In genomic region chr8:107324142-107324541, GRCm38 (mm10) we compare ENCODE assay signal across 8 mouse cellular contexts. TPM values are rescaled to one million over a fixed set of nuclear protein-coding genes. Genes with fewer than 3 reads are reported as not detected.
DNase-seq lines count a peak whose midpoint lies in the region; ATAC-seq and TF ChIP-seq lines count a peak whose summit lies in the region.

No protein-coding gene starts in this region.

- H3K9ac ChIP-seq in kidney, embryonic 16.5 days (replicated peaks; ENCODE audit: low read length) = no peak overlapping the region
- no peak overlapping the region for H3K9ac ChIP-seq in liver, adult 2 months (ENCODE audit: low read depth, low read length)

- no peak for TF ChIP-seq POLR2A in liver, adult 2 months (IDR thresholded peaks at IDR 0.05; ENCODE audit: extremely low read depth, insufficient read depth, low read length)

- H3K27me3 ChIP-seq in kidney, embryonic 16.5 days (ENCODE audit: insufficient read depth, low read length) = no peaks in the 10 kb centered on the region
- H3K27me3 ChIP-seq in liver, adult 2 months (ENCODE audit: control insufficient read depth, insufficient read depth, low read length) = no peaks in the 10 kb centered on the region

- no peaks in the 10 kb centered on the region for H3K36me3 ChIP-seq in kidney, embryonic 16.5 days (ENCODE audit: insufficient read depth, low read length)
- H3K36me3 ChIP-seq in liver, adult 2 months (ENCODE audit: control insufficient read depth, insufficient read depth, low read length) = no peaks in the 10 kb centered on the region

- peak; percentile 74; the same call in 1 of the 2 replicates for TF ChIP-seq CTCF in liver, adult 2 months (IDR thresholded peaks at IDR 0.05; ENCODE audit: low read depth, low read length)

- peak; percentile 90 for ATAC-seq in granulocyte monocyte progenitor cell, adult 5-6 weeks (replicated peaks; ENCODE audit: poor library complexity, severe bottlenecking)
- 0 out of 2 replicates have a peak, but pooled peaks have one; percentile 57 for ATAC-seq in kidney, embryonic 16.5 days (ENCODE audit: low FRiP score, low TSS enrichment)
- ATAC-seq in neutrophil, adult 5-6 weeks (ENCODE audit: extremely low read depth, insufficient number of reproducible peaks, low FRiP score, poor library complexity, severe bottlenecking) = peak; percentile 97

- H3K27ac ChIP-seq in kidney, embryonic 16.5 days (ENCODE audit: low read length) = no peak overlapping the region
- H3K27ac ChIP-seq in liver, adult 2 months (replicated peaks; ENCODE audit: insufficient read depth, low read depth, low read length) = no peak overlapping the region

- H3K4me1 ChIP-seq in kidney, embryonic 16.5 days (ENCODE audit: insufficient read depth, low read length) = peaks cover 7% of the 10 kb centered on the region; the same call in 1 of the 2 replicates
- peaks cover 5% of the 10 kb centered on the region for H3K4me1 ChIP-seq in liver, adult 2 months (ENCODE audit: control insufficient read depth, insufficient read depth, low read length)

- no peak overlapping the region for H3K4me3 ChIP-seq in kidney, embryonic 16.5 days (ENCODE audit: low read length)
- H3K4me3 ChIP-seq in liver, adult 2 months (ENCODE audit: insufficient read depth, low read depth, low read length) = no peak overlapping the region

- peaks cover 5% of the 10 kb centered on the region; the same call in 1 of the 2 replicates for H3K79me2 ChIP-seq in liver, adult 2 months (ENCODE audit: control insufficient read depth, insufficient read depth, low read length)

- WGBS in kidney, embryonic 16.5 days = 0% methylated on average over 1 of the region's 1 CpGs
- 3% methylated on average over 1 of the region's 1 CpGs for WGBS in liver, adult 2 months

- peak; percentile 87 for DNase-seq in CD4-positive helper T cell, adult 2 months (ENCODE audit: low read depth, low spot score)
- DNase-seq in adrenal gland, adult 8-10 months = peak; percentile 66
- peak; percentile 74 for DNase-seq in embryo, embryonic 11.5 days (ENCODE audit: low read depth, low spot score)
- DNase-seq in liver, adult 2 months (ENCODE audit: extremely low read depth, low read depth, low spot score) = peak; percentile 75
- peak; percentile 73 for DNase-seq in testis, postnatal 10 days (ENCODE audit: low spot score)

- no peak overlapping the region for H3K4me2 ChIP-seq in kidney, embryonic 16.5 days (replicated peaks; ENCODE audit: low read depth, low read length)

- no peaks in the 10 kb centered on the region for H3K9me3 ChIP-seq in kidney, embryonic 16.5 days (ENCODE audit: low read length)

RNA-seq across cellular contexts. Expression of gene Nfat5, which starts 30.9 kb away (rescaled TPM):
- 100 to 1,000 TPM; 130 to 228 (median 173) TPM for total RNA-seq in adrenal gland, adult 8-10 months (2022)
- total RNA-seq in granulocyte monocyte progenitor cell, adult 5-6 weeks (2014; fragmentation: Nextera tagmentation) = 32.0 TPM in 2 replicates
- total RNA-seq in granulocyte monocyte progenitor cell, adult 5-6 weeks (2017) = 15.6 and 27.1 TPM in 2 replicates
- 21.0 and 28.9 TPM in 2 replicates for polyA plus RNA-seq in kidney, embryonic 16.5 days (2015; fragmentation: Nextera tagmentation; extraction: Ambion mirVana)
- 9.4 and 11.5 TPM in 2 replicates for total RNA-seq in liver, adult 2 months (2014; rRNA removed)
- 5.6 and 9.7 TPM in 2 replicates for polyA plus RNA-seq in liver, adult 2 months (2012; rRNA removed)
- 80.1 and 105 TPM in 2 replicates for total RNA-seq in neutrophil, adult 5-6 weeks (2017)
